Comparison of ENCODE assay signal across 13 mouse cellular contexts in genomic region chr1:167801923-167802322, GRCm38 (mm10).
DNase-seq lines count a peak whose midpoint lies in the region; ATAC-seq lines count a peak whose summit lies in the region.
"Had no signal": no experiment of that assay in that cellular context is flagged by ENCODE, and none has a peak within 500 bp of the region (broad histone marks: within the 10 kb centered on the region; RNA-seq: fewer than 3 reads in every experiment).

No protein-coding gene starts in this region.

- H3K4me3 ChIP-seq in forebrain, embryonic 16.5 days (replicated peaks; ENCODE audit: low read length): peak overlapping the region; percentile 57
- H3K4me3 ChIP-seq in intestine, embryonic 15.5 days (replicated peaks): no peak overlapping the region
- no peak overlapping the region for H3K4me3 ChIP-seq in neural tube, embryonic 14.5 days (ENCODE audit: low read depth, low read length)

- no peaks in the 10 kb centered on the region for H3K27me3 ChIP-seq in forebrain, embryonic 16.5 days (replicated peaks; ENCODE audit: control insufficient read depth, insufficient read depth, low read length)
- peaks cover 15% of the 10 kb centered on the region for H3K27me3 ChIP-seq in intestine, embryonic 15.5 days (replicated peaks)
- H3K27me3 ChIP-seq in neural tube, embryonic 14.5 days (ENCODE audit: control insufficient read depth, insufficient read depth, low read length): no peaks in the 10 kb centered on the region

- peak; percentile 44 to 46 for DNase-seq in right cerebral cortex, postnatal 10 days (ENCODE audit: low spot score in 2 of 2)
- no peak for DNase-seq in right cerebral cortex, postnatal 36 days (ENCODE audit: low spot score in 2 of 2)
- no peak for DNase-seq in left cerebral cortex, adult 9 months (ENCODE audit: low spot score in 2 of 2)
- DNase-seq: adrenal gland, postnatal 14 days; gastrocnemius, postnatal 25 days; kidney, postnatal 14 days; lung, postnatal 14 days had no signal

- H3K9ac ChIP-seq in forebrain, embryonic 16.5 days (replicated peaks; ENCODE audit: low read depth, low read length): no peak overlapping the region
- no peak overlapping the region for H3K9ac ChIP-seq in intestine, embryonic 15.5 days
- H3K9ac ChIP-seq in neural tube, embryonic 14.5 days (replicated peaks; ENCODE audit: low read depth, low read length): no peak overlapping the region; the same call in 1 of the 2 replicates
- H3K9ac ChIP-seq: liver, embryonic 12.5 days; stomach, embryonic 15.5 days had no signal

- H3K9me3 ChIP-seq in forebrain, embryonic 16.5 days (ENCODE audit: control insufficient read depth, low read length): no peaks in the 10 kb centered on the region
- H3K9me3 ChIP-seq in intestine, embryonic 15.5 days: no peaks in the 10 kb centered on the region
- no peaks in the 10 kb centered on the region for H3K9me3 ChIP-seq in neural tube, embryonic 14.5 days (ENCODE audit: control insufficient read depth, low read length)
- H3K9me3 ChIP-seq: liver, embryonic 12.5 days; stomach, embryonic 15.5 days had no signal

- 23% methylated on average over 4 of the region's 4 CpGs for WGBS in forebrain, embryonic 16.5 days
- 40% methylated on average over 4 of the region's 4 CpGs for WGBS in intestine, embryonic 15.5 days
- 43% methylated on average over 4 of the region's 4 CpGs for WGBS in neural tube, embryonic 14.5 days

- 0 out of 2 replicates have a peak, but pooled peaks have one; percentile 5 for ATAC-seq in forebrain, embryonic 16.5 days
- ATAC-seq in intestine, embryonic 15.5 days: peak; percentile 39; the same call in 1 of the 2 replicates
- ATAC-seq in neural tube, embryonic 14.5 days (ENCODE audit: low read depth): peak; percentile 24
- ATAC-seq in granulocyte monocyte progenitor cell, adult 5-6 weeks (replicated peaks; ENCODE audit: poor library complexity, severe bottlenecking): no peak
- ATAC-seq: liver, embryonic 12.5 days had no signal

- no peaks in the 10 kb centered on the region for H3K36me3 ChIP-seq in forebrain, embryonic 16.5 days (ENCODE audit: control insufficient read depth, insufficient read depth)
- no peaks in the 10 kb centered on the region for H3K36me3 ChIP-seq in intestine, embryonic 15.5 days
- H3K36me3 ChIP-seq in neural tube, embryonic 14.5 days (ENCODE audit: control insufficient read depth, insufficient read depth, low read length): no peaks in the 10 kb centered on the region
- H3K36me3 ChIP-seq: liver, embryonic 12.5 days; stomach, embryonic 15.5 days had no signal

- H3K4me2 ChIP-seq in forebrain, embryonic 16.5 days (ENCODE audit: low read length): peak overlapping the region; percentile 69
- no peak overlapping the region for H3K4me2 ChIP-seq in intestine, embryonic 15.5 days (replicated peaks)
- H3K4me2 ChIP-seq in neural tube, embryonic 14.5 days (ENCODE audit: low read depth, low read length): peak overlapping the region; percentile 87; the same call in 1 of the 2 replicates

- peaks cover 15% of the 10 kb centered on the region for H3K4me1 ChIP-seq in forebrain, embryonic 16.5 days (replicated peaks; ENCODE audit: control insufficient read depth, insufficient read depth, low read length)
- no peaks in the 10 kb centered on the region; the same call in 1 of the 2 replicates for H3K4me1 ChIP-seq in intestine, embryonic 15.5 days (replicated peaks)
- 0 out of 2 replicates have a peak, but pooled peaks cover 3% of the 10 kb centered on the region for H3K4me1 ChIP-seq in neural tube, embryonic 14.5 days (ENCODE audit: control insufficient read depth, insufficient read depth, low read length)
- H3K4me1 ChIP-seq: stomach, embryonic 15.5 days had no signal

- H3K27ac ChIP-seq in forebrain, embryonic 16.5 days (ENCODE audit: low read length): peak overlapping the region; percentile 90
- no peak overlapping the region for H3K27ac ChIP-seq in intestine, embryonic 15.5 days
- H3K27ac ChIP-seq in neural tube, embryonic 14.5 days (ENCODE audit: low read depth, low read length): peak overlapping the region; percentile 87; the same call in 1 of the 2 replicates
- H3K27ac ChIP-seq: liver, embryonic 12.5 days; stomach, embryonic 15.5 days had no signal

Comparison
In these comparisons a context has a peak if more than half of its experiments do, and no peak if none do; other contexts are left out.
1. DNase-seq: peak in right cerebral cortex, postnatal 10 days (2 of 2); none in right cerebral cortex, postnatal 36 days (0 of 2) and left cerebral cortex, adult 9 months (0 of 2).